Mouse (Mus musculus) MEL (cell line): ENCODE measurements around the gene Coro2b. TPM values are rescaled to one million over a fixed set of nuclear protein-coding genes. Genes with fewer than 3 reads are reported as not detected.

Experiments
- DNase-seq: peaks from one replicate; pipeline ENCODE4 v3.0.0; 2011; ENCODE audit warnings: low read depth, low spot score
- H3K27ac ChIP-seq: 2 replicates; pipeline ENCODE4 v1.5.1; 2012; ENCODE audit warnings: low read depth, mild to moderate bottlenecking, control low read depth, low read length, moderate library complexity; ENCODE audit not compliant: control insufficient read depth
- H3K27me3 ChIP-seq, 2 experiments: fragments of 150-350 bp in 1 of 2; sonication (generic) in 1 of 2; 2 replicates each; pipeline ENCODE4 v1.6.1; 2012; ENCODE audit warnings: low read length in 2 of 2, mild to moderate bottlenecking in 2 of 2, improper control_type of control experiment in 1 of 2, moderate library complexity in 1 of 2; ENCODE audit not compliant: insufficient read depth in 2 of 2, control insufficient read depth in 1 of 2
- H3K36me3 ChIP-seq, 2 experiments: 2 replicates each; pipeline ENCODE4 v1.6.1; 2012 to 2014; ENCODE audit warnings: low read length in 2 of 2, improper control_type of control experiment in 1 of 2, inconsistent platforms in 1 of 2, mild to moderate bottlenecking in 1 of 2; ENCODE audit not compliant: insufficient read depth in 2 of 2, control insufficient read depth in 1 of 2
- H3K4me1 ChIP-seq, 2 experiments: fragments of 150-350 bp in 1 of 2; sonication (generic) in 1 of 2; 2 replicates each; pipeline ENCODE4 v1.6.1; 2012; ENCODE audit warnings: low read length in 2 of 2, improper control_type of control experiment in 1 of 2, mild to moderate bottlenecking in 1 of 2; ENCODE audit not compliant: insufficient read depth in 2 of 2, control insufficient read depth in 1 of 2
- H3K4me3 ChIP-seq, 2 experiments: fragments of 150-350 bp in 1 of 2; sonication (generic) in 1 of 2; 2 replicates each; pipeline ENCODE4 v1.5.1; 2012; ENCODE audit warnings: low read depth in 2 of 2, low read length in 2 of 2, mild to moderate bottlenecking in 2 of 2, moderate library complexity in 2 of 2, control low read depth in 1 of 2, improper control_type of control experiment in 1 of 2; ENCODE audit not compliant: control insufficient read depth in 1 of 2, insufficient read depth in 1 of 2
- H3K79me2 ChIP-seq: 2 replicates; pipeline ENCODE4 v1.6.1; 2012; ENCODE audit warnings: mild to moderate bottlenecking, low read length, moderate library complexity; ENCODE audit not compliant: control insufficient read depth, poor library complexity, insufficient read depth
- H3K9ac ChIP-seq: 2 replicates; pipeline ENCODE4 v1.6.1; 2012; ENCODE audit warnings: low read depth, mild to moderate bottlenecking, control low read depth, low read length, moderate library complexity; ENCODE audit not compliant: control insufficient read depth, poor library complexity, severe bottlenecking
- H3K9me3 ChIP-seq: fragments of 150-350 bp; sonication (generic); replicated peaks from 2 replicates; pipeline ENCODE4 v1.6.1; 2012; ENCODE audit warnings: mild to moderate bottlenecking, low read length, improper control_type of control experiment, moderate library complexity; ENCODE audit not compliant: insufficient read depth
- BHLHE40 ChIP-seq: IDR thresholded peaks from 2 replicates; pipeline ENCODE4 v1.6.1; 2012; ENCODE audit warnings: low read depth, mild to moderate bottlenecking, inconsistent platforms, low read length, improper control_type of control experiment, borderline replicate concordance
- CHD1 ChIP-seq: IDR thresholded peaks from 2 replicates; pipeline ENCODE4 v1.6.1; 2012; ENCODE audit warnings: low read depth, mild to moderate bottlenecking, inconsistent platforms, low read length, improper control_type of control experiment
- CHD2 ChIP-seq: IDR thresholded peaks from 2 replicates; pipeline ENCODE4 v1.6.1; 2011; ENCODE audit warnings: low read length, improper control_type of control experiment
- CTCF ChIP-seq, 3 experiments: IDR thresholded peaks in 2 of 3; conservative IDR thresholded peaks in 1 of 3; 2 replicates each; pipeline ENCODE4 v1.5.1; 2011 to 2012; ENCODE audit warnings: low read length in 3 of 3, low read depth in 2 of 3, mild to moderate bottlenecking in 2 of 3, improper control_type of control experiment in 1 of 3, inconsistent platforms in 1 of 3, mixed read lengths in 1 of 3, moderate library complexity in 1 of 3; ENCODE audit not compliant: control insufficient read depth in 1 of 3, insufficient read depth in 1 of 3, poor library complexity in 1 of 3, severe bottlenecking in 1 of 3
- E2F4 ChIP-seq: IDR thresholded peaks from 2 replicates; pipeline ENCODE4 v1.6.1; 2011; ENCODE audit warnings: low read depth, low read length, improper control_type of control experiment, borderline replicate concordance
- ELF1 ChIP-seq: IDR thresholded peaks from 2 replicates; pipeline ENCODE4 v1.6.1; 2014; ENCODE audit warnings: low read depth, mild to moderate bottlenecking, inconsistent platforms, low read length, improper control_type of control experiment, moderate library complexity
- EP300 ChIP-seq, 2 experiments: IDR thresholded peaks; 2 replicates each; pipeline ENCODE4 v1.6.1; 2011; ENCODE audit warnings: improper control_type of control experiment in 2 of 2, low read length in 2 of 2, low read depth in 1 of 2, mild to moderate bottlenecking in 1 of 2
- GATA1 ChIP-seq: IDR thresholded peaks from 2 replicates; pipeline ENCODE4 v1.6.1; 2011; ENCODE audit warnings: low read depth, low read length, improper control_type of control experiment
- JUND ChIP-seq: IDR thresholded peaks from 2 replicates; pipeline ENCODE4 v1.6.1; 2011; ENCODE audit warnings: low read depth, mild to moderate bottlenecking, improper control_type of control experiment, low read length
- KAT2A ChIP-seq: conservative IDR thresholded peaks from 2 replicates; pipeline ENCODE4 v1.6.1; 2012; ENCODE audit warnings: low read depth, low read length, improper control_type of control experiment, inconsistent platforms
- MAFK ChIP-seq: IDR thresholded peaks from 2 replicates; pipeline ENCODE4 v1.6.1; 2011; ENCODE audit warnings: low read depth, mild to moderate bottlenecking, low read length, improper control_type of control experiment, borderline replicate concordance
- MAX ChIP-seq: IDR thresholded peaks from 2 replicates; pipeline ENCODE4 v1.6.1; 2011; ENCODE audit warnings: low read length, improper control_type of control experiment
- MEF2A ChIP-seq: IDR thresholded peaks from 2 replicates; pipeline ENCODE4 v1.6.1; 2014; ENCODE audit warnings: low read depth, mild to moderate bottlenecking, inconsistent platforms, low read length, improper control_type of control experiment; ENCODE audit not compliant: poor library complexity, insufficient replicate concordance, severe bottlenecking; ENCODE audit errors: extremely low read depth
- NELFE ChIP-seq: IDR thresholded peaks from 2 replicates; pipeline ENCODE4 v1.6.1; 2011; ENCODE audit warnings: low read depth, low read length, improper control_type of control experiment
- NRF1 ChIP-seq: IDR thresholded peaks from 2 replicates; pipeline ENCODE4 v1.6.1; 2014; ENCODE audit warnings: low read depth, mild to moderate bottlenecking, inconsistent platforms, low read length, improper control_type of control experiment, moderate library complexity; ENCODE audit not compliant: poor library complexity, insufficient read depth, severe bottlenecking
- POLR2A ChIP-seq, 2 experiments: IDR thresholded peaks; 2 replicates each; pipeline ENCODE4 v1.6.1; 2011 to 2012; ENCODE audit warnings: low read length in 2 of 2, mild to moderate bottlenecking in 2 of 2, control low read depth in 1 of 2, improper control_type of control experiment in 1 of 2, low read depth in 1 of 2, moderate library complexity in 1 of 2; ENCODE audit not compliant: control insufficient read depth in 1 of 2, insufficient read depth in 1 of 2, poor library complexity in 1 of 2
- POLR2AphosphoS2 ChIP-seq: IDR thresholded peaks from 2 replicates; pipeline ENCODE4 v1.6.1; 2011; ENCODE audit warnings: low read length, improper control_type of control experiment
- POLR2AphosphoS5 ChIP-seq: IDR thresholded peaks from 2 replicates; pipeline ENCODE4 v1.6.1; 2012; ENCODE audit warnings: low read depth, borderline replicate concordance, mild to moderate bottlenecking, inconsistent platforms, low read length, moderate library complexity, mixed read lengths
- RAD21 ChIP-seq: IDR thresholded peaks from 2 replicates; pipeline ENCODE4 v1.6.1; 2011; ENCODE audit warnings: mild to moderate bottlenecking, low read depth, low read length, improper control_type of control experiment
- RCOR1 ChIP-seq: IDR thresholded peaks from 2 replicates; pipeline ENCODE4 v1.6.1; 2012; ENCODE audit warnings: low read depth, mild to moderate bottlenecking, inconsistent platforms, low read length, improper control_type of control experiment
- SIN3A ChIP-seq: IDR thresholded peaks from 2 replicates; pipeline ENCODE4 v1.6.1; 2012; ENCODE audit warnings: low read length, improper control_type of control experiment, inconsistent platforms
- TAL1 ChIP-seq: IDR thresholded peaks from 2 replicates; pipeline ENCODE4 v1.6.1; 2012; ENCODE audit warnings: mild to moderate bottlenecking, inconsistent platforms, low read length, moderate library complexity, mixed read lengths
- TBP ChIP-seq: IDR thresholded peaks from 2 replicates; pipeline ENCODE4 v1.8.0; 2011; ENCODE audit warnings: low read depth, low read length, improper control_type of control experiment
- TCF12 ChIP-seq: IDR thresholded peaks from 2 replicates; pipeline ENCODE4 v1.6.1; 2014; ENCODE audit warnings: low read depth, mild to moderate bottlenecking, inconsistent platforms, low read length, improper control_type of control experiment, moderate library complexity
- UBTF ChIP-seq: IDR thresholded peaks from 2 replicates; pipeline ENCODE4 v1.6.1; 2012; ENCODE audit warnings: low read depth, mild to moderate bottlenecking, inconsistent platforms, low read length, improper control_type of control experiment, moderate library complexity, borderline replicate concordance; ENCODE audit not compliant: insufficient read depth
- ZC3H11A ChIP-seq: IDR thresholded peaks from 2 replicates; pipeline ENCODE4 v1.6.1; 2012; ENCODE audit warnings: low read depth, mild to moderate bottlenecking, inconsistent platforms, low read length, improper control_type of control experiment
- ZMIZ1 ChIP-seq: IDR thresholded peaks from 2 replicates; pipeline ENCODE4 v1.6.1; 2012; ENCODE audit warnings: low read depth, mild to moderate bottlenecking, inconsistent platforms, low read length, improper control_type of control experiment, moderate library complexity
- ZNF384 ChIP-seq: IDR thresholded peaks from 2 replicates; pipeline ENCODE4 v1.6.1; 2012; ENCODE audit warnings: low read depth, mild to moderate bottlenecking, inconsistent platforms, low read length, improper control_type of control experiment
- polyA plus RNA-seq, 2 experiments: library from polyadenylated mRNA; stranded (reverse) in 1 of 2; unstranded in 1 of 2; fragments of >175 nt in 1 of 2; fragments of >200 nt in 1 of 2; gene quantifications; 2 replicates each; pipeline versions ENCODE4 v1.2.1 to v1.2.4; 2012; ENCODE audit warnings: low replicate concordance in 2 of 2, low read depth in 1 of 2; ENCODE audit not compliant: insufficient read length in 2 of 2, insufficient read depth in 1 of 2, missing spikeins in 1 of 2
- total RNA-seq: library from RNA; depleted of rRNA; stranded (reverse); fragments of 300-350 nt; gene quantifications from 2 replicates; pipeline ENCODE4 v1.2.3, GENCODE M21; 2012

The Coro2b gene
- total and polyA plus RNA-seq, 3 experiments = not detected

GRCm38 (mm10) chr9:62543878-62544277 lies 7.0 kb upstream of the Coro2b start:
- TF ChIP-seq RAD21 (no peak), POLR2A (IDR thresholded peaks at IDR 0.05; ENCODE audit: control insufficient read depth in 1 of 2, insufficient read depth in 1 of 2, low read depth in 1 of 2, low read length in 2 of 2, poor library complexity in 1 of 2) (no peak), ZNF384 (no peak), EP300 (IDR thresholded peaks at IDR 0.05; ENCODE audit: low read depth in 1 of 2, low read length in 2 of 2) (no peak), TBP (no peak), MAX (no peak), CHD2 (no peak), POLR2AphosphoS2 (no peak), MAFK (no peak), MEF2A (no peak), E2F4 (no peak), KAT2A (no peak), TCF12 (no peak), NELFE (no peak), JUND (no peak), TAL1 (no peak)
- no peaks in the 10 kb centered on the region for H3K9me3 ChIP-seq
- H3K4me1 ChIP-seq = no peaks in the 10 kb centered on the region
- H3K79me2 ChIP-seq = no peaks in the 10 kb centered on the region
- no peak overlapping the region for H3K9ac ChIP-seq
- H3K27me3 ChIP-seq = peaks cover 0 to 5% of the 10 kb centered on the region in 2 experiments; a peak in 3 of 4 replicates
- DNase-seq = no peak
- H3K27ac ChIP-seq = no peak overlapping the region
- no peak overlapping the region for H3K4me3 ChIP-seq
- H3K36me3 ChIP-seq = no peaks in the 10 kb centered on the region

- DNase-seq = no peak
- Histone ChIP-seq H3K9me3 (no peaks in the 10 kb centered on the region), H3K9ac (no peak overlapping the region), H3K4me1 (no peaks in the 10 kb centered on the region), H3K36me3 (no peaks in the 10 kb centered on the region), H3K27ac (no peak overlapping the region), H3K79me2 (no peaks in the 10 kb centered on the region), H3K27me3 (peaks cover 0 to 7% of the 10 kb centered on the region in 2 experiments; a peak in 3 of 4 replicates), H3K4me3 (no peak overlapping the region)
- TF ChIP-seq MAX (no peak), EP300 (IDR thresholded peaks at IDR 0.05; ENCODE audit: low read depth in 1 of 2, low read length in 2 of 2) (no peak), ZNF384 (no peak), E2F4 (no peak), RCOR1 (no peak), CTCF (IDR thresholded peaks at IDR 0.05 in 2 of 3, conservative IDR thresholded peaks at IDR 0.05 in 1 of 3; ENCODE audit: control insufficient read depth in 1 of 3, insufficient read depth in 1 of 3, low read depth in 2 of 3, low read length in 3 of 3, poor library complexity in 1 of 3, severe bottlenecking in 1 of 3) (no peak), NRF1 (no peak), CHD1 (no peak), ZC3H11A (no peak), SIN3A (no peak), UBTF (no peak), POLR2AphosphoS5 (no peak), GATA1 (no peak), POLR2AphosphoS2 (no peak), ZMIZ1 (no peak), MAFK (no peak), ELF1 (no peak), BHLHE40 (no peak)
Observed at GRCm38 (mm10) chr9:62541606-62542005, 4.8 kb upstream of the Coro2b start.
